Mouse (Mus musculus) testis, adult 2 months (tissue): ENCODE results near the gene Mgat5b. TPM values are rescaled to one million over a fixed set of nuclear protein-coding genes. Genes with fewer than 3 reads are reported as not detected.

ENCODE experiments used
- H3K27ac ChIP-seq: fragments of 200-500 bp; 2 replicates; pipeline ENCODE4 v1.5.1; 2012; ENCODE audit warnings: low read depth, low read length; ENCODE audit not compliant: control insufficient read depth, insufficient read depth
- H3K27me3 ChIP-seq: fragments of 200-500 bp; 2 replicates; pipeline ENCODE4 v1.6.1; 2012; ENCODE audit warnings: mild to moderate bottlenecking, low read length, moderate library complexity; ENCODE audit not compliant: control insufficient read depth, insufficient read depth
- H3K36me3 ChIP-seq: fragments of 200-500 bp; 2 replicates; pipeline ENCODE4 v1.6.1; 2012; ENCODE audit warnings: mild to moderate bottlenecking, low read length; ENCODE audit not compliant: control insufficient read depth, insufficient read depth
- H3K4me1 ChIP-seq: fragments of 200-500 bp; 2 replicates; pipeline ENCODE4 v1.6.1; 2012; ENCODE audit warnings: low read length; ENCODE audit not compliant: control insufficient read depth, insufficient read depth
- H3K4me3 ChIP-seq: fragments of 200-500 bp; 2 replicates; pipeline ENCODE4 v1.5.1; 2012; ENCODE audit warnings: low read depth, mild to moderate bottlenecking, low read length, moderate library complexity, mixed read lengths; ENCODE audit not compliant: control insufficient read depth
- CTCF ChIP-seq: fragments of 200-500 bp; IDR thresholded peaks from 2 replicates; pipeline ENCODE4 v1.5.1; 2012; ENCODE audit warnings: low read depth, mild to moderate bottlenecking, inconsistent platforms, low read length, moderate library complexity; ENCODE audit not compliant: control insufficient read depth, insufficient read depth, insufficient replicate concordance
- POLR2A ChIP-seq: fragments of 200-500 bp; IDR thresholded peaks from 2 replicates; pipeline ENCODE4 v1.6.1; 2012; ENCODE audit warnings: low read depth, mild to moderate bottlenecking, inconsistent platforms, low read length, moderate library complexity; ENCODE audit not compliant: control insufficient read depth
- polyA plus RNA-seq: library from polyadenylated mRNA; depleted of rRNA; stranded (reverse); fragments of >200 nt; gene quantifications from 2 replicates; pipeline ENCODE4 v1.2.3, GENCODE M21; 2012

The Mgat5b gene
- polyA plus RNA-seq, 1 experiment = 5.9 TPM

GRCm38 (mm10) chr11:117023537-117023936, 104.9 kb downstream of the Mgat5b start:
- TF ChIP-seq POLR2A = no peak
- TF ChIP-seq CTCF = no peak; the same call in 1 of the 2 replicates
- Histone ChIP-seq H3K4me1 (no peaks in the 10 kb centered on the region; the same call in none of the 2 replicates), H3K4me3 (no peak overlapping the region), H3K27me3 (no peaks in the 10 kb centered on the region), H3K27ac (no peak overlapping the region), H3K36me3 (no peaks in the 10 kb centered on the region)

- Histone ChIP-seq H3K36me3 (no peaks in the 10 kb centered on the region), H3K4me3 (no peak overlapping the region), H3K27me3 (no peaks in the 10 kb centered on the region), H3K27ac (no peak overlapping the region), H3K4me1 (no peaks in the 10 kb centered on the region; the same call in none of the 2 replicates)
- no peak for TF ChIP-seq CTCF
- no peak for TF ChIP-seq POLR2A
Observed at GRCm38 (mm10) chr11:117027681-117028080, 109.0 kb downstream of the Mgat5b start.

GRCm38 (mm10) chr11:117028861-117029568, 110.4 kb downstream of the Mgat5b start:
- no peak overlapping the region for H3K4me3 ChIP-seq
- H3K27ac ChIP-seq = no peak overlapping the region
- no peaks in the 10 kb centered on the region for H3K36me3 ChIP-seq
- H3K4me1 ChIP-seq = no peaks in the 10 kb centered on the region; the same call in none of the 2 replicates
- no peaks in the 10 kb centered on the region for H3K27me3 ChIP-seq
- TF ChIP-seq CTCF (no peak), POLR2A (no peak)

- H3K27me3 ChIP-seq = no peaks in the 10 kb centered on the region
- no peak overlapping the region for H3K27ac ChIP-seq
- H3K4me1 ChIP-seq = no peaks in the 10 kb centered on the region; the same call in none of the 2 replicates
- TF ChIP-seq POLR2A = no peak
- no peak for TF ChIP-seq CTCF
- no peak overlapping the region for H3K4me3 ChIP-seq
- H3K36me3 ChIP-seq = no peaks in the 10 kb centered on the region
Observed at GRCm38 (mm10) chr11:117029569-117029955, 110.9 kb downstream of the Mgat5b start.

GRCm38 (mm10) chr11:117030018-117030417, 111.4 kb downstream of the Mgat5b start:
- no peak overlapping the region for H3K27ac ChIP-seq
- no peaks in the 10 kb centered on the region; the same call in none of the 2 replicates for H3K4me1 ChIP-seq
- H3K4me3 ChIP-seq = no peak overlapping the region
- no peaks in the 10 kb centered on the region for H3K27me3 ChIP-seq
- TF ChIP-seq POLR2A (no peak), CTCF (no peak)
- H3K36me3 ChIP-seq = no peaks in the 10 kb centered on the region

GRCm38 (mm10) chr11:117030471-117031101, 111.9 kb downstream of the Mgat5b start:
- no peak overlapping the region for H3K4me3 ChIP-seq
- no peak overlapping the region for H3K27ac ChIP-seq
- no peaks in the 10 kb centered on the region for H3K27me3 ChIP-seq
- TF ChIP-seq CTCF (no peak), POLR2A (no peak)
- no peaks in the 10 kb centered on the region; the same call in none of the 2 replicates for H3K4me1 ChIP-seq
- no peaks in the 10 kb centered on the region for H3K36me3 ChIP-seq

- H3K4me1 ChIP-seq = no peaks in the 10 kb centered on the region; the same call in none of the 2 replicates
- H3K36me3 ChIP-seq = no peaks in the 10 kb centered on the region
- no peak overlapping the region for H3K27ac ChIP-seq
- TF ChIP-seq POLR2A (no peak), CTCF (no peak)
- H3K4me3 ChIP-seq = no peak overlapping the region
- H3K27me3 ChIP-seq = no peaks in the 10 kb centered on the region
Observed at GRCm38 (mm10) chr11:117031249-117031648, 112.6 kb downstream of the Mgat5b start.
